Mouse (Mus musculus): Measurements from ENCODE around the gene Ms4a18. TPM values are rescaled to one million over a fixed set of nuclear protein-coding genes. Genes with fewer than 3 reads are reported as not detected.
A peak's percentile ranks its signal among the peaks of the same experiment; 100 is the strongest.

The Ms4a18 gene
- polyA plus RNA-seq, 1 experiment from 2014 or later: not detected

DNA sequence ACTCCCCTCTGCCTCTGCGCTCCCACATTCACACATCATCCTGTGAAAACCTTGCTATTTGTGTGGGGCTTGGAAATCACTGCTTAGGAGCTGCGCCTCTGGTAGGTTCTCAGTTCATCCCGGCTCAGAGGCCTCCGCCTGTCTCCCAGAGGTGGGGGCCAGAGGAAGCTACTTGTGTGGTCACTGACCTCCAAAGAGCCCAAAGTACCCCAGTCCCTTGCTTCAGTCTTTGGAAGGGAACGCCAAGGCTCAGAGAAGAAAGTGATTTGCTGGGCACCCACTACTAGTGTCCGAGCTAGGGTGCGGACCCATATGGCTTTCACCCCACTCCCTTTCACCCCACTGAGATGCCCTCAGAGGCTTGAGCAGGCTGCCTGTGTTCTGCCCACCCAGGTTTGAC, 24.7 kb downstream of the Ms4a18 start, which contains the start of gene Ms4a15:
Gene Ms4a15 (minus strand): TSS at position 101 of the 400 bp plus-strand sequence.
- Histone ChIP-seq H3K36me3 (ENCODE audit: control insufficient read depth, insufficient read depth, low read length) (no peaks in the 10 kb centered on the region), H3K4me3 (ENCODE audit: low read depth, low read length) (no peak within 1 kb of the TSS), H3K9ac (ENCODE audit: low read depth, low read length) (no peak within 1 kb of the TSS), H3K27me3 (replicated peaks; ENCODE audit: control insufficient read depth, insufficient read depth, low read length) (no peaks in the 10 kb centered on the region; the same call in 1 of the 2 replicates), H3K4me1 (replicated peaks; ENCODE audit: control insufficient read depth, insufficient read depth, low read length) (no peaks in the 10 kb centered on the region), H3K9me3 (ENCODE audit: control insufficient read depth, low read length) (no peaks in the 10 kb centered on the region), H3K27ac (ENCODE audit: low read depth, low read length) (no peak within 1 kb of the TSS), H3K4me2 (no peak within 1 kb of the TSS)
- WGBS: 84% methylated on average over 7 of the region's 7 CpGs
- ATAC-seq (replicated peaks; ENCODE audit: low FRiP score) (no peak), DNase-seq (ENCODE audit: low spot score) (no peak)

DNA sequence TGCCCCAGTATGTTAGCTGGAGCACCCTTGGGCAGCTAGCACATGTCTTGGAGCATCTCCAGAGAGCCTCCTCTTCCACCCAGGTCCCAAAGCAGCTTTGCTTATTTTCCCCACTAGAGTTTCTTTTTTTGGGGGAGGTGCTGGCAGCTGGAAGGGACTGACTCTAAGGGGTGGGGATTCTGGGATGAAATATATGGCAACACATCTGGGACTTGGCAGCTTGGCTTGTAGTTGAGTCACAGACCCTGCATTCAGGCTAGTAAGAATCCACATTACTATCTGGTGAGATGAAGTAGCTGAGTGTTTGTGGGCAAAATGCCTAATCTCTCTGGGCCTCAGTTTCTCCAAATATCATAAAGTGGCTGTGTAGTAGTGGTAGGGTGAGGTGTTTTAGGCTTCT, 25.9 kb downstream of the Ms4a18 start:
- ATAC-seq (replicated peaks; ENCODE audit: low FRiP score): no peak
- DNase-seq (ENCODE audit: low spot score): no peak
- H3K4me3 ChIP-seq (ENCODE audit: low read depth, low read length): no peak overlapping the region
- no peaks in the 10 kb centered on the region for H3K9me3 ChIP-seq (ENCODE audit: control insufficient read depth, low read length)
- no peak overlapping the region for H3K9ac ChIP-seq (ENCODE audit: low read depth, low read length)
- H3K4me1 ChIP-seq (replicated peaks; ENCODE audit: control insufficient read depth, insufficient read depth, low read length): no peaks in the 10 kb centered on the region
- no peaks in the 10 kb centered on the region for H3K36me3 ChIP-seq (ENCODE audit: control insufficient read depth, insufficient read depth, low read length)
- H3K27me3 ChIP-seq (replicated peaks; ENCODE audit: control insufficient read depth, insufficient read depth, low read length): no peaks in the 10 kb centered on the region; the same call in 1 of the 2 replicates
- H3K4me2 ChIP-seq: no peak overlapping the region
- H3K27ac ChIP-seq (ENCODE audit: low read depth, low read length): no peak overlapping the region

DNA sequence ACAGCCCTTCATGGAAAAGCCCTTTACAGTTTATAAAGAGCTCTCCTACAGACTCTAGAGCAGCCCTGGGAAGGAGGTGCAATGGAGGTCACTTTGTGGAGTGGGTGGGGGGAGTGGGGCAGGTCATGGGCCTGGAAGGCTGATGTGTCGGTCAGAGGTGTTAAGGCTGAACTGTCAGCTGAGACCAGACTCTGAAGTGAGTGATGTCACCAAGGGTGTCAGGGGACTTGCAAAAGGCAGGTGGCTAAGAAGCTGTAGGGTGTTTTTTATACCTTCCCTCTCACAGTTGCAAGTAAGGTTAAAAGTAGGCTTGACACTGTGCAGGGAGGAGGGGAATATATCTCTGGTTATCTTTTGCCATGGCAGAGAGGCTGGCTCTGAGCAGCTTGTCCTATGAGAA, 27.1 kb downstream of the Ms4a18 start:
- Histone ChIP-seq H3K9ac (ENCODE audit: low read depth, low read length) (no peak overlapping the region), H3K27me3 (replicated peaks; ENCODE audit: control insufficient read depth, insufficient read depth, low read length) (no peaks in the 10 kb centered on the region; the same call in 1 of the 2 replicates), H3K4me3 (ENCODE audit: low read depth, low read length) (no peak overlapping the region), H3K4me2 (no peak overlapping the region), H3K27ac (ENCODE audit: low read depth, low read length) (no peak overlapping the region), H3K9me3 (ENCODE audit: control insufficient read depth, low read length) (no peaks in the 10 kb centered on the region), H3K4me1 (replicated peaks; ENCODE audit: control insufficient read depth, insufficient read depth, low read length) (no peaks in the 10 kb centered on the region), H3K36me3 (ENCODE audit: control insufficient read depth, insufficient read depth, low read length) (no peaks in the 10 kb centered on the region)
- ATAC-seq (replicated peaks; ENCODE audit: low FRiP score) (no peak), DNase-seq (ENCODE audit: low spot score) (no peak)
- WGBS: 42% methylated on average over 1 of the region's 1 CpGs

DNA sequence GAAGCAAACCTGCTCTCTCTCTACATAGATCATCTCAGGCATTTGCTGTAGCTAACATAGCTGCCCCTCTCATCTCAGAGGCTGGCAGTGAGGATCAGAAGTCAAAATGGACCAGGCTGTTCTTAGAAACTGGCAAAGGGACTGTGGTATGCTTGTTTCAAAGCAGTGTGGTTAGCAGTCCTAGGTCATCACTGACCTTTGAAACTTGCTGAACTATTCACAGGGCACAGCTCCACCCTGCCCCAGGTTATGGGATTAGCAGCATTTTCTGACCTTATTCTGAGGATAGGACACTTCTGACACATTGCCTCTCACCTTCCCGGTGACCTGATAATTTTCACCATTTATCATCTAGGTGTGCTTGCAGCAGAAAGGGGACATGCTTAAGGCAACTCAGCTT, 29.3 kb downstream of the Ms4a18 start:
- DNase-seq (ENCODE audit: low spot score) (no peak), ATAC-seq (replicated peaks; ENCODE audit: low FRiP score) (no peak)
- Histone ChIP-seq H3K36me3 (ENCODE audit: control insufficient read depth, insufficient read depth, low read length) (no peaks in the 10 kb centered on the region), H3K27ac (ENCODE audit: low read depth, low read length) (no peak overlapping the region), H3K4me3 (ENCODE audit: low read depth, low read length) (no peak overlapping the region), H3K4me1 (replicated peaks; ENCODE audit: control insufficient read depth, insufficient read depth, low read length) (no peaks in the 10 kb centered on the region), H3K9me3 (ENCODE audit: control insufficient read depth, low read length) (no peaks in the 10 kb centered on the region), H3K4me2 (no peak overlapping the region), H3K27me3 (replicated peaks; ENCODE audit: control insufficient read depth, insufficient read depth, low read length) (no peaks in the 10 kb centered on the region; the same call in 1 of the 2 replicates), H3K9ac (ENCODE audit: low read depth, low read length) (no peak overlapping the region)
- WGBS: 79% methylated on average over 1 of the region's 1 CpGs

DNA sequence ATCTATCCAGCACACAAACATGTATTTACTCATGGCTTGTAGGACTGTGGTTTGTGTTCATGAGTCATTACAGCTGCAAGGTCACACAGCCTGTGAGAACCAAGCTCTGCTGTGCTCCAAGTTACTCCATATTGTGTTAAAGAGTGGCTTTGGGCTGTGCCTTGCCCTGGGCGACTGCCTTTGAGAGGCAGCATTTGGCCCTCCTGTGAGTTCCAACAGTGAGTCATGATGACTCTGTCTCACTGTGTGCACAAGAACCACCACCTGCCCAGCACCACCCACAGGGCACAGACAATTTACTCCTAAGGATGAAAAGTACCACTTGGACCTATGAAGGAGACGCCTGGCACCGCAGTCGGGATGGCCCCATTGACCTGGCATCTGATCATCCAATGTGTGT, 31.9 kb downstream of the Ms4a18 start:
- no peaks in the 10 kb centered on the region for H3K36me3 ChIP-seq (ENCODE audit: control insufficient read depth, insufficient read depth, low read length)
- 89% methylated on average over 4 of the region's 4 CpGs for WGBS
- no peak overlapping the region for H3K9ac ChIP-seq (ENCODE audit: low read depth, low read length)
- H3K4me1 ChIP-seq (replicated peaks; ENCODE audit: control insufficient read depth, insufficient read depth, low read length): no peaks in the 10 kb centered on the region
- H3K4me2 ChIP-seq: no peak overlapping the region
- no peaks in the 10 kb centered on the region for H3K9me3 ChIP-seq (ENCODE audit: control insufficient read depth, low read length)
- H3K4me3 ChIP-seq (ENCODE audit: low read depth, low read length): no peak overlapping the region
- H3K27me3 ChIP-seq (replicated peaks; ENCODE audit: control insufficient read depth, insufficient read depth, low read length): no peaks in the 10 kb centered on the region; the same call in 1 of the 2 replicates
- ATAC-seq (replicated peaks; ENCODE audit: low FRiP score) (no peak), DNase-seq (ENCODE audit: low spot score) (no peak)
- no peak overlapping the region for H3K27ac ChIP-seq (ENCODE audit: low read depth, low read length)

DNA sequence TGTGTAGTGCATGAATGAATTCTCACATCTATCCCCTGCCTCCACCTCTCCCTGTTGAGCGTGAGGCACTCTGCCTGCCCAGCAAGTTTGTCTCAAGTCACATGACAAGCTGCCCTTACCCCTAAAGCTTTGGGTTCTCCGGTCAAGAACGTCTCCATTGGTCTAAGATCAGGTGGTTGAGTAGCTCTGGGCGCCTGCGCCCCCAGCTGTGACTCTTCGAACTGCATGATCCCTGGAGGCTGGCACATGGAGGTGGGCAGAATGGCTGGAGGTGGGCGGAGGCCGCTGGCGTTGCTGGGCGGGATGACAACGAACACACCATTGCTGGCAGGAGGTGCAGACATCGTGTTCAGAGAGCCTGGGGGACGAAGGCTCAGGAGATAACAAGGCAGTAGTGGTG, 33.3 kb downstream of the Ms4a18 start:
- WGBS: 71% methylated on average over 13 of the region's 13 CpGs

DNA sequence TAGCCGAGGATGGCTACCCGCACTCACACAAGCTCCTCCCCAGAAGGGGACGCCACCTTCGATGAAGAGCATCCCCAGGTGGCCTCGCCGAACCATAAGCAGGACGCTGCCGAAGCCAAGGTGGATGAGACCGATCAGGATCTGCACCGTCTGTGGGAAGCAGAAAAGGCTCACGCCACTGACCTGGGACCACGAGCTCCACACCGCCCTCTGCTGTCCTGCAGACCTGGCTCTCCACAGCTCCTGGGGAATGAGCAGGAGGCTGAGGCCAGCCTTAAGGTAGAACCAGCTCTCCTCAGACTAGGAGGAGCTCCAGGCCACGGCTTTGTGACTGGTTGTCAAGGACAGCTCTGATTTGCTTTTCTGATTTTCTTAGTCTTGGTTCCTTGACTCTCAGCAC, 34.7 kb downstream of the Ms4a18 start:
- WGBS: 20% methylated on average over 14 of the region's 14 CpGs
- H3K27me3 ChIP-seq (replicated peaks; ENCODE audit: control insufficient read depth, insufficient read depth, low read length): no peaks in the 10 kb centered on the region
- H3K4me3 ChIP-seq (ENCODE audit: low read depth, low read length): no peak overlapping the region
- peak overlapping the region; percentile 39; the same call in 1 of the 2 replicates for H3K4me2 ChIP-seq
- H3K4me1 ChIP-seq (replicated peaks; ENCODE audit: control insufficient read depth, insufficient read depth, low read length): no peaks in the 10 kb centered on the region
- ATAC-seq (replicated peaks; ENCODE audit: low FRiP score): no peak
- H3K36me3 ChIP-seq (ENCODE audit: control insufficient read depth, insufficient read depth, low read length): no peaks in the 10 kb centered on the region
- H3K27ac ChIP-seq (ENCODE audit: low read depth, low read length): no peak overlapping the region
- no peak overlapping the region for H3K9ac ChIP-seq (ENCODE audit: low read depth, low read length)
- no peaks in the 10 kb centered on the region for H3K9me3 ChIP-seq (ENCODE audit: control insufficient read depth, low read length)
- DNase-seq (ENCODE audit: low spot score): no peak

More for the DNA sequence above, 33.3 kb downstream of the Ms4a18 start:
- DNase-seq (ENCODE audit: low spot score) (no peak), ATAC-seq (replicated peaks; ENCODE audit: low FRiP score) (no peak)
- H3K9me3 ChIP-seq (ENCODE audit: control insufficient read depth, low read length): no peaks in the 10 kb centered on the region
- no peaks in the 10 kb centered on the region for H3K27me3 ChIP-seq (replicated peaks; ENCODE audit: control insufficient read depth, insufficient read depth, low read length)
- no peak overlapping the region for H3K4me3 ChIP-seq (ENCODE audit: low read depth, low read length)
- no peak overlapping the region for H3K4me2 ChIP-seq
- no peak overlapping the region for H3K9ac ChIP-seq (ENCODE audit: low read depth, low read length)
- H3K36me3 ChIP-seq (ENCODE audit: control insufficient read depth, insufficient read depth, low read length): no peaks in the 10 kb centered on the region
- H3K4me1 ChIP-seq (replicated peaks; ENCODE audit: control insufficient read depth, insufficient read depth, low read length): no peaks in the 10 kb centered on the region
- no peak overlapping the region for H3K27ac ChIP-seq (ENCODE audit: low read depth, low read length)

DNA sequence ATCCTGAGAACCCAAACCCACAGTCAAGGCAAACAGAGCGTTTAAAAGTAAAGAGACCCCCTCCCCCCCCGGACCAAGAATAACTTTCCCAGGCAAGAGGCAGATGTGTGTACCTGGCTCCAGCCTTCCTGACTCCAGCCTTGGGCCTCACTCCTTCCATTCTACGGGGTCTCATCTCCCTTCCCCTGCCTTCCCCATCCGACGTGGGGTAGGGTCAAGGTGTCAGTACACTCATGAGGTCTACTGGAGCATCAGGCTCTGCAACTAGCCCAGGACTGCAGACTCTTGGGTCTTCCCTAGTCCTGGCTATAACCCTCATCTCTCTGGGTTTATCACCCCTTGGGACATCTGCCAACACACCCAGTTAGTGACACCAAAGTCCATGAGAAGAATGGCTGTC, 37.6 kb downstream of the Ms4a18 start:
- Histone ChIP-seq H3K27me3 (replicated peaks; ENCODE audit: control insufficient read depth, insufficient read depth, low read length) (no peaks in the 10 kb centered on the region), H3K4me3 (ENCODE audit: low read depth, low read length) (peak overlapping the region; percentile 15; the same call in 1 of the 2 replicates), H3K27ac (ENCODE audit: low read depth, low read length) (no peak overlapping the region), H3K9ac (ENCODE audit: low read depth, low read length) (no peak overlapping the region), H3K4me1 (replicated peaks; ENCODE audit: control insufficient read depth, insufficient read depth, low read length) (no peaks in the 10 kb centered on the region), H3K36me3 (ENCODE audit: control insufficient read depth, insufficient read depth, low read length) (no peaks in the 10 kb centered on the region), H3K4me2 (peak overlapping the region; percentile 13), H3K9me3 (ENCODE audit: control insufficient read depth, low read length) (no peaks in the 10 kb centered on the region)
- DNase-seq (ENCODE audit: low spot score) (no peak), ATAC-seq (replicated peaks; ENCODE audit: low FRiP score) (no peak)
- WGBS: 58% methylated on average over 5 of the region's 5 CpGs
